In the genomic region with DNA sequence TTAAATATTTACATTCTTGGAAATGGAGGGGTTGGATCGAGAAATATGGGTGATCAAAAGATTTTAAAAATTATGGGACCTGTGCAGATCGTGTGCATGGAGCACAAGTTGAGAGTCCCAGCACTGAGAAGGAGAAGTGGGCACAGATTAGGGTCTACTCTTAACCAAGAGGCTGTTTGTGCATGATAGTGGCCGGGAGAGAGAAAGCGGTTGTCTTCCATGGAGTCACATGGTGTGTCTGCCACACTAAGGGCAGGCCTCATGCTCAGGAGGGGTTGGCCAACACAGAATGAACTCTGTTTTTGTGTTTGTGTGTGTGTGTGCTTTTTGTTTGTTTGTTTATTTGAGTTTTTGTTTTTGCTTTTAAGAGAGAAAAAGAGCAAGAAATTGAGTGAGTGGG, we compare ENCODE assay signal across 18 mouse cellular contexts.
"Had no signal": no experiment of that assay in that cellular context is flagged by ENCODE, and none has a peak within 500 bp of the region (broad histone marks: within the 10 kb centered on the region; RNA-seq: fewer than 3 reads in every experiment).

No protein-coding gene starts in this region.

- H3K27me3 ChIP-seq: liver, embryonic 13.5 days; liver, embryonic 15.5 days; lung, embryonic 15.5 days; midbrain, embryonic 13.5 days; midbrain, embryonic 15.5 days; neural tube, embryonic 12.5 days; stomach, embryonic 15.5 days had no signal

- ATAC-seq: liver, postnatal 0 days; lung, postnatal 0 days; midbrain, embryonic 13.5 days; midbrain, embryonic 15.5 days had no signal

- H3K9ac ChIP-seq: liver, embryonic 13.5 days; liver, embryonic 15.5 days; liver, postnatal 0 days; lung, embryonic 15.5 days; midbrain, embryonic 13.5 days; midbrain, embryonic 15.5 days; neural tube, embryonic 12.5 days; stomach, embryonic 15.5 days had no signal

- DNase-seq: liver, embryonic 13.5 days; liver, postnatal 0 days; lung, adult 2 months; lung, postnatal 14 days; lung, postnatal 36 days; right cerebral cortex, postnatal 14 days; thymus, adult 2 months; thymus, postnatal 25 days had no signal

- H3K27ac ChIP-seq: liver, embryonic 13.5 days; liver, embryonic 15.5 days; lung, embryonic 15.5 days; macrophage; midbrain, embryonic 13.5 days; midbrain, embryonic 15.5 days; neural tube, embryonic 12.5 days; stomach, embryonic 15.5 days; stomach, postnatal 0 days had no signal

- H3K4me2 ChIP-seq: liver, embryonic 13.5 days; liver, embryonic 15.5 days; lung, embryonic 15.5 days; midbrain, embryonic 11.5 days; midbrain, embryonic 13.5 days; midbrain, embryonic 15.5 days; neural tube, embryonic 12.5 days; stomach, embryonic 15.5 days had no signal

- H3K4me3 ChIP-seq: liver, embryonic 13.5 days; liver, embryonic 15.5 days; lung, embryonic 15.5 days; midbrain, embryonic 13.5 days; midbrain, embryonic 15.5 days; neural tube, embryonic 12.5 days; stomach, embryonic 15.5 days had no signal

- H3K9me3 ChIP-seq: liver, embryonic 13.5 days; liver, embryonic 15.5 days; lung, embryonic 15.5 days; midbrain, embryonic 13.5 days; midbrain, embryonic 15.5 days; neural tube, embryonic 12.5 days; stomach, embryonic 15.5 days had no signal
